Mouse (Mus musculus): ENCODE data around the gene Mfng. TPM values are rescaled to one million over a fixed set of nuclear protein-coding genes. Genes with fewer than 3 reads are reported as not detected.

Mfng gene
- total RNA-seq, 4 experiments from 2014 or later = 12.3 to 25.8 (median 20.7) TPM

GRCm38 (mm10) chr15:78712335-78713258 is 60.7 kb downstream of the Mfng start:
- no peak for DNase-seq

- DNase-seq = no peak
Measured at GRCm38 (mm10) chr15:78711935-78712334, 61.3 kb downstream of the Mfng start.

- no peak for DNase-seq
Measured at GRCm38 (mm10) chr15:78710634-78711033, 62.6 kb downstream of the Mfng start.

- no peak for DNase-seq
Measured at GRCm38 (mm10) chr15:78709767-78710166, 63.5 kb downstream of the Mfng start.

GRCm38 (mm10) chr15:78706630-78707029 is 66.6 kb downstream of the Mfng start:
- DNase-seq = no peak

Other genes starting within 250 kb of the Mfng start
- 10 to 100 TPM; 19.3 to 41.2 (median 31.8) TPM for gene C1qtnf6, start 242.1 kb downstream of the Mfng start, total RNA-seq (2022)
- gene Sstr3, start 228.8 kb downstream of the Mfng start, total RNA-seq (2022) = under 1 TPM; 0.31 to 0.91 (median 0.49) TPM
- gene Rac2, start 200.7 kb downstream of the Mfng start, total RNA-seq (2022) = 10 to 100 TPM in 2 of 4 experiments, 1 to 10 TPM in 2; 4.2 to 19.0 (median 7.7) TPM
- 10 to 100 TPM in 2 of 4 experiments, 1 to 10 TPM in 2; 8.1 to 21.3 (median 14.8) TPM for gene Cyth4, start 176.4 kb downstream of the Mfng start, total RNA-seq (2022)
- 1 to 10 TPM; 4.1 to 7.4 (median 5.5) TPM for gene Elfn2, start 54.7 kb downstream of the Mfng start, total RNA-seq (2022)
- gene Card10, start 29.6 kb upstream of the Mfng start, total RNA-seq (2022) = 10 to 100 TPM in 1 of 4 experiments, 1 to 10 TPM in 3; 6.6 to 10.0 (median 8.1) TPM
- gene Cdc42ep1, start 69.1 kb upstream of the Mfng start, total RNA-seq (2022) = 10 to 100 TPM; 41.2 to 85.0 (median 65.8) TPM
- gene Lgals2, start 82.1 kb upstream of the Mfng start, total RNA-seq (2022) = not detected
- gene Gga1, start 103.7 kb upstream of the Mfng start, total RNA-seq (2022) = 10 to 100 TPM; 57.9 to 79.2 (median 66.5) TPM
- under 1 TPM in 1 of 4 experiments, not detected in 3; 0.45 TPM for gene Gm49510, start 126.2 kb upstream of the Mfng start, total RNA-seq (2022)
- 10 to 100 TPM in 2 of 4 experiments, 1 to 10 TPM in 2; 8.5 to 23.0 (median 15.2) TPM for gene Sh3bp1, start 126.3 kb upstream of the Mfng start, total RNA-seq (2022)
- 1 to 10 TPM; 4.6 to 8.6 (median 5.9) TPM for gene Pdxp, start 140.4 kb upstream of the Mfng start, total RNA-seq (2022)
- gene Lgals1, start 153.2 kb upstream of the Mfng start, total RNA-seq (2022) = 100 to 1,000 TPM; 294 to 595 (median 433) TPM
- gene Nol12, start 161.5 kb upstream of the Mfng start, total RNA-seq (2022) = 10 to 100 TPM; 51.2 to 58.9 (median 52.1) TPM
- 100 to 1,000 TPM; 121 to 175 (median 150) TPM for gene Triobp, start 174.2 kb upstream of the Mfng start, total RNA-seq (2022)

Measured in adrenal gland, adult 8-10 months (tissue).